Mouse (Mus musculus): ENCODE data around the gene Wnt3a.

Wnt3a gene

DNA sequence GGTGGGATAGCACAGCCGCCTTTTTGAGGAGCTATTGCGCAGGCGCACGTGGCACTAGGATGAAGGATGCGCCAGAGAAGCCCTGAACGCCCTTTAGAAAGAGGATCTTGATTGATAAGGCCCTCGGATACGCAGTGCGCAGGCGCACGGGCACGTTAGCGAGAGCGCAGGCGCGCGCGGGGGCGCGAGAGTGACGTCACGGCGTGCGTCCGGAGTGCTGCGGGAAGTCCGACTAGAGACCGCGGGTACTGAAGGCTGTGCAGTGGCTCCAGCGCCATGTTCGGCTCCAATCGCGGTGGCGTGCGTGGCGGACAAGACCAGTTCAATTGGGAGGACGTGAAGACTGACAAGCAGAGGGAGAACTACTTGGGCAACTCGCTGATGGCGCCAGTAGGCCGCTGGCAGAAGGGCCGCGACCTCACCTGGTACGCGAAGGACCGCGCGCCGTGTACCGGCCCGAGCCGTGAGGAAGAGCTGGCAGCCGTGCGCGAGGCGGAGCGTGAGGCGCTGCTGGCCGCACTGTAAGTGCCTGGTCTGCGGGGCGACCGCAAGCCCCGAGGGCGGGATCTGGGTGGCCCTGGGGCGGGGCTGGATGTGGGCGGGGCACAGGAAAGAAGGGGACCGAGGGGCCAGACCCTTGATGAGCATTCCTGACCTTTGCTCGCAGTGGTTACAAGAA lies 82.3 kb downstream of the Wnt3a start, which contains the start of gene 2310033P09Rik:
TSS of gene 2310033P09Rik (plus strand) at position 169 of the 679 bp plus-strand sequence.
- in situ Hi-C loops (cut with MboI; ENCODE audit: low pct_unique_long_range_greater_than_20kb in 1 of 2, low sequenced_read_pairs in 2 of 2, unreplicated experiment in 1 of 2): no loop called here

- in situ Hi-C loops (cut with MboI; ENCODE audit: low pct_unique_long_range_greater_than_20kb in 1 of 2, low sequenced_read_pairs in 2 of 2, unreplicated experiment in 1 of 2): no loop called here
Observed at GRCm38 (mm10) chr11:59202081-59202995, 88.2 kb downstream of the Wnt3a start, which contains the start of gene Mrpl55. Gene Mrpl55 (plus strand): TSS chr11:59202486.

- in situ Hi-C loops (cut with MboI; ENCODE audit: low pct_unique_long_range_greater_than_20kb in 1 of 2, low sequenced_read_pairs in 2 of 2, unreplicated experiment in 1 of 2): no loop called here
Observed at GRCm38 (mm10) chr11:59201216-59202002, 89.1 kb downstream of the Wnt3a start.
